Mouse (Mus musculus) forebrain, embryonic 12.5 days (tissue): ENCODE data around the gene Trdmt1. TPM values are rescaled to one million over a fixed set of nuclear protein-coding genes. Genes with fewer than 3 reads are reported as not detected.

Experiments
- ATAC-seq: fragments of 200-750 bp; cut with Nextera tagmentation; 2 replicates; pipeline ENCODE4 v1.8.0; 2017; ENCODE audit warnings: moderate TSS enrichment; ENCODE audit not compliant: low FRiP score
- H3K27ac ChIP-seq: fragments of 300-500 bp; sonication (generic); 2 replicates; pipeline ENCODE4 v1.5.1; 2016; ENCODE audit warnings: mild to moderate bottlenecking
- H3K27me3 ChIP-seq: fragments of 300-500 bp; sonication (generic); 2 replicates; pipeline ENCODE4 v1.6.1; 2016; ENCODE audit warnings: mild to moderate bottlenecking
- H3K36me3 ChIP-seq: fragments of 300-500 bp; sonication (generic); replicated peaks from 2 replicates; pipeline ENCODE4 v1.6.1; 2016; ENCODE audit warnings: mild to moderate bottlenecking
- H3K4me1 ChIP-seq: fragments of 300-500 bp; sonication (generic); 2 replicates; pipeline ENCODE4 v1.6.1; 2016
- H3K4me2 ChIP-seq: fragments of 300-500 bp; sonication (generic); 2 replicates; pipeline ENCODE4 v1.6.1; 2016; ENCODE audit warnings: mild to moderate bottlenecking, moderate library complexity
- H3K4me3 ChIP-seq: fragments of 300-500 bp; sonication (generic); replicated peaks from 2 replicates; pipeline ENCODE4 v1.5.1; 2016; ENCODE audit warnings: mild to moderate bottlenecking
- H3K9ac ChIP-seq: fragments of 300-500 bp; sonication (generic); 2 replicates; pipeline ENCODE4 v1.6.1; 2016; ENCODE audit warnings: mild to moderate bottlenecking
- H3K9me3 ChIP-seq: fragments of 300-500 bp; sonication (generic); 2 replicates; pipeline ENCODE4 v1.6.1; 2016
- WGBS: fragments of 180-500 bp; shearing (Covaris S2); methylation state at CpG from one replicate; pipeline ENCODE4 v1.1.7; 2016; 5-methylcytosine and 5-hydroxymethylcytosine counted together
- polyA plus RNA-seq: library from polyadenylated mRNA; unstranded; fragments of >200 nt; fragmentation: Nextera tagmentation; extraction: Ambion mirVana; gene quantifications from 2 replicates; pipeline ENCODE4 v1.2.1, GENCODE M21; 2016

The Trdmt1 gene
- polyA plus RNA-seq, 1 experiment from 2014 or later: 7.8 TPM

DNA sequence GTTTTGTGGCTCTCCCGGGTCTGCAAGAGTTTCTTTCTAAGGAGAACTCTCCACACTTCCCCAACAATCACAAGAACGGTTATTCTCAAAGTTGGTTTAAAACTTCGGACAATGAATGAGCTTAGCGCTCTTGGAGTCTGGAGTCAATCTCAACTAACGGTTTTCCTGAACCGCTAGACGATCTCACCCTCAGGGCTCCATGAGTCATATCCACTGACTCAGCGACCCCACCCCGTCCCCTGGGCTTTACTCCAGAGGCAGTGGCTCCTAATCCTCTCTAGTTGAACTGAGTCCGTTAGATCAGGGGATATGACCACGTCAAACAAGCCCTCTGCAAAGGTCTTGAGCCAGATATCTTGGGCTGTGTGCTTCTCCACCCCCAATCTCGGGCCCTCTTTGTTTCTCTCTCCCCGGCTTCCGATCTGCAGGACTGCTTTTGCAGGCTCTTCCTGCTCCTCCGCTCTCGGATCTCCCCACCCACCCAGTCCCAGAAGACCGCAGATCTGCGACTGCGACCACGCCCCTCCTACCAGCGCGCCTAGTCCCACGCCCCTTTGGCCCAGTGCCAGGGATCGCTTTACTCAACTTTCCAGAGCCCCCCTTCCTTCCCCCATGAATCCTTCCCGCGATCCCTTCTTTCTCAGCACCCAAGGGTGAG lies 29.1 kb upstream of the Trdmt1 start, which contains the start of gene Vim:
Vim (plus strand) TSS at position 520 of the 658 bp plus-strand sequence.
- peak within 1 kb of the TSS; percentile 96 for H3K9ac ChIP-seq
- H3K9me3 ChIP-seq: no peaks in the 10 kb centered on the region
- H3K27ac ChIP-seq: peak within 1 kb of the TSS; percentile 98
- H3K4me1 ChIP-seq: peaks cover 43% of the 10 kb centered on the region
- H3K36me3 ChIP-seq: peaks cover 17% of the 10 kb centered on the region
- WGBS: under 1% methylated on average over 26 of the region's 26 CpGs
- H3K4me2 ChIP-seq: peak within 1 kb of the TSS; percentile 70
- no peaks in the 10 kb centered on the region for H3K27me3 ChIP-seq
- peak; percentile 91 for ATAC-seq
- H3K4me3 ChIP-seq: peak within 1 kb of the TSS; percentile 88

GRCm38 (mm10) chr2:13572647-13573407 lies 28.4 kb upstream of the Trdmt1 start:
- Histone ChIP-seq H3K27ac (peak overlapping the region; percentile 98), H3K9ac (peak overlapping the region; percentile 96), H3K4me1 (peaks cover 37% of the 10 kb centered on the region), H3K9me3 (no peaks in the 10 kb centered on the region), H3K4me3 (peak overlapping the region; percentile 88), H3K4me2 (peak overlapping the region; percentile 70), H3K36me3 (peaks cover 11% of the 10 kb centered on the region), H3K27me3 (no peaks in the 10 kb centered on the region)
- 2% methylated on average over 12 of the region's 12 CpGs for WGBS
- peak; percentile 3; the same call in 1 of the 2 replicates for ATAC-seq

GRCm38 (mm10) chr2:13572101-13572553 lies 27.7 kb upstream of the Trdmt1 start:
- H3K9me3 ChIP-seq: no peaks in the 10 kb centered on the region
- WGBS: 2% methylated on average over 4 of the region's 4 CpGs
- ATAC-seq: peak; percentile 5; the same call in 1 of the 2 replicates
- no peak overlapping the region for H3K4me3 ChIP-seq
- H3K9ac ChIP-seq: no peak overlapping the region
- no peaks in the 10 kb centered on the region for H3K27me3 ChIP-seq
- H3K27ac ChIP-seq: peak overlapping the region; percentile 98
- peak overlapping the region; percentile 70 for H3K4me2 ChIP-seq
- H3K4me1 ChIP-seq: peaks cover 33% of the 10 kb centered on the region
- H3K36me3 ChIP-seq: peaks cover 7% of the 10 kb centered on the region; the same call in 1 of the 2 replicates

- no peak overlapping the region for H3K9ac ChIP-seq
- H3K4me2 ChIP-seq: no peak overlapping the region
- H3K27ac ChIP-seq: no peak overlapping the region
- H3K4me1 ChIP-seq: peaks cover 21% of the 10 kb centered on the region
- no peak for ATAC-seq
- no peaks in the 10 kb centered on the region for H3K9me3 ChIP-seq
- H3K4me3 ChIP-seq: no peak overlapping the region
- no peaks in the 10 kb centered on the region for H3K27me3 ChIP-seq
- H3K36me3 ChIP-seq: no peaks in the 10 kb centered on the region
- WGBS: 85% methylated on average over 2 of the region's 2 CpGs
These were observed 25.7 kb upstream of the Trdmt1 start for GRCm38 (mm10) chr2:13570122-13570521.

DNA sequence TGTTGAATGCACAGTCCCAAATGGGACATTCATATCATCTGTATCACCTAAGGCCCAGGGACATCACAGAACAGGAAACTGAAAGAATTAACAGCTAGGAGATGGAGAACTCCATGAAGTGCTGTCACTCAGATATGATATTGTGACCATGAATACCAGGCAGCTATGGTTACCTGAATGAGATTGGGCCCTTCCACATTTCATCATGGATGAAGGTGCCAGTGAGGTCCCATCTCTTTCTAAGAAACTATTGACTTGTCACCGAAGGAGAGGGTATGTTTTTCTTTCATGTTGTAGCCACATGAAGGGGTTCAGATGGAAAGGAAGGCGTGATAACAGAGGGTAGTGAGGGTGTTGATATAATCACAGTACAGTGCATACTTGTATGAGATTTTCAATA lies 15.9 kb upstream of the Trdmt1 start:
- H3K27ac ChIP-seq: no peak overlapping the region
- ATAC-seq: no peak
- H3K4me1 ChIP-seq: peaks cover 4% of the 10 kb centered on the region; the same call in 1 of the 2 replicates
- no peaks in the 10 kb centered on the region for H3K27me3 ChIP-seq
- H3K36me3 ChIP-seq: no peaks in the 10 kb centered on the region
- no peaks in the 10 kb centered on the region for H3K9me3 ChIP-seq
- H3K4me2 ChIP-seq: no peak overlapping the region
- no peak overlapping the region for H3K4me3 ChIP-seq
- 87% methylated on average over 2 of the region's 2 CpGs for WGBS
- H3K9ac ChIP-seq: no peak overlapping the region

DNA sequence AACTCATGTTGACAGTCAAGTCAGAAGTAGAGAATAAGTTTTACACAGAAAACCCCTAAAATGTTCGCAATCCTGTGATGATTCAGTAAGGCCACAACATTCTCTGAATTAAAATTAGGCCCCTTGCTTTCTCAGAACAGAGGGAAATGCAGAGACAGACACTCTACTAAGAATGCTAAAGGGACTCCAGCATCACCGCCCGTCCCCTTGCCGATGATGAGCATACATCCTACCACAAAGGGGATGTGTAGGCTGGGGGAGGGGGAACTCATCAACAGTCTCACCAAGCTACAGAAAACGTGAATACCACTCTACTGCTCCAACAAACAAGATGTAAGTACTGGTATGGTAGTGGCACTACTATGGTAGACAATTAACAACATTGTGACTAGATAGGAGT lies 15.3 kb upstream of the Trdmt1 start:
- Histone ChIP-seq H3K9me3 (no peaks in the 10 kb centered on the region), H3K36me3 (no peaks in the 10 kb centered on the region), H3K27ac (no peak overlapping the region), H3K4me1 (peaks cover 4% of the 10 kb centered on the region; the same call in 1 of the 2 replicates), H3K27me3 (no peaks in the 10 kb centered on the region), H3K4me3 (no peak overlapping the region), H3K4me2 (no peak overlapping the region), H3K9ac (no peak overlapping the region)
- no peak for ATAC-seq
- WGBS: 83% methylated on average over 5 of the region's 5 CpGs

DNA sequence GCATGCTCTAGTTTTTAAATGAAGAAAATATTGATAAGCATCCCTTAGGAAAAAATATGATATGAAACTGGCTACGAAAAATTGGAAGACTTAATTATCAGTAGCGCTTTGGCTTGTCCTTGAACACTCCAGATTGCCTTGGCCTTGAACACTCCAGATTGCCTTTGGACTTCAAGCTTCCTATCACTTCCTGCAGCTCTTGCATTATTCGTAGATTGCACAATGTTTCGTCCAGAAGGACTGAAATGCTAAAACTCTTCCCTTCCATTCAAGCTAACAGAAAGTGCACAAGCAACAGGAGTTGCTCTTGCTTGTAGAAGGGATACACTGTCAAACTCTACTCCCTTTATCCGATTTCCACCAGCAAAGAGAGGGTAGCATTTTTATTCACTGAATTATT lies 14.8 kb upstream of the Trdmt1 start:
- no peak overlapping the region for H3K4me2 ChIP-seq
- no peak for ATAC-seq
- no peaks in the 10 kb centered on the region for H3K9me3 ChIP-seq
- no peaks in the 10 kb centered on the region for H3K27me3 ChIP-seq
- no peak overlapping the region for H3K27ac ChIP-seq
- H3K36me3 ChIP-seq: no peaks in the 10 kb centered on the region
- WGBS: 93% methylated on average over 5 of the region's 5 CpGs
- no peak overlapping the region for H3K9ac ChIP-seq
- peaks cover 4% of the 10 kb centered on the region; the same call in 1 of the 2 replicates for H3K4me1 ChIP-seq
- no peak overlapping the region for H3K4me3 ChIP-seq

- Histone ChIP-seq H3K9ac (no peak overlapping the region), H3K9me3 (no peaks in the 10 kb centered on the region), H3K36me3 (no peaks in the 10 kb centered on the region), H3K4me2 (no peak overlapping the region), H3K27me3 (no peaks in the 10 kb centered on the region), H3K4me1 (peaks cover 4% of the 10 kb centered on the region; the same call in 1 of the 2 replicates), H3K27ac (no peak overlapping the region), H3K4me3 (no peak overlapping the region)
- 55% methylated on average over 5 of the region's 5 CpGs for WGBS
- ATAC-seq: no peak
These were observed 14.3 kb upstream of the Trdmt1 start for GRCm38 (mm10) chr2:13558607-13559262.

- Histone ChIP-seq H3K27ac (no peak overlapping the region), H3K4me2 (no peak overlapping the region), H3K27me3 (no peaks in the 10 kb centered on the region), H3K4me3 (no peak overlapping the region), H3K9ac (no peak overlapping the region), H3K36me3 (no peaks in the 10 kb centered on the region), H3K9me3 (no peaks in the 10 kb centered on the region), H3K4me1 (peaks cover 4% of the 10 kb centered on the region; the same call in 1 of the 2 replicates)
- no peak for ATAC-seq
- 83% methylated on average over 9 of the region's 9 CpGs for WGBS
These were observed 12.9 kb upstream of the Trdmt1 start for GRCm38 (mm10) chr2:13557145-13558030.

- H3K9ac ChIP-seq: no peak overlapping the region
- H3K27ac ChIP-seq: no peak overlapping the region
- no peak overlapping the region for H3K4me2 ChIP-seq
- no peak overlapping the region for H3K4me3 ChIP-seq
- H3K27me3 ChIP-seq: no peaks in the 10 kb centered on the region
- H3K36me3 ChIP-seq: no peaks in the 10 kb centered on the region
- no peaks in the 10 kb centered on the region for H3K9me3 ChIP-seq
- peaks cover 4% of the 10 kb centered on the region; the same call in 1 of the 2 replicates for H3K4me1 ChIP-seq
- no peak for ATAC-seq
These were observed 11.8 kb upstream of the Trdmt1 start for GRCm38 (mm10) chr2:13556239-13556638.

- H3K4me2 ChIP-seq: no peak overlapping the region
- no peaks in the 10 kb centered on the region for H3K27me3 ChIP-seq
- no peak overlapping the region for H3K4me3 ChIP-seq
- ATAC-seq: no peak
- 40% methylated on average over 2 of the region's 2 CpGs for WGBS
- no peak overlapping the region for H3K27ac ChIP-seq
- H3K4me1 ChIP-seq: peaks cover 4% of the 10 kb centered on the region; the same call in 1 of the 2 replicates
- H3K36me3 ChIP-seq: no peaks in the 10 kb centered on the region
- no peak overlapping the region for H3K9ac ChIP-seq
- H3K9me3 ChIP-seq: no peaks in the 10 kb centered on the region
These were observed 9.5 kb upstream of the Trdmt1 start for GRCm38 (mm10) chr2:13553966-13554365.
